Mouse (Mus musculus) liver, adult (tissue): Measurements from ENCODE around the gene Urod.

Experiments used
- GATA4 ChIP-seq: IDR thresholded peaks from 2 replicates; pipeline ENCODE4 v1.6.1; 2014; ENCODE audit warnings: mild to moderate bottlenecking, low read length; ENCODE audit not compliant: insufficient replicate concordance

The Urod gene

GRCm38 (mm10) chr4:116993672-116994621, at the start of gene Urod:
Urod (minus strand) TSS chr4:116994413.
- TF ChIP-seq GATA4 = no peak

DNA sequence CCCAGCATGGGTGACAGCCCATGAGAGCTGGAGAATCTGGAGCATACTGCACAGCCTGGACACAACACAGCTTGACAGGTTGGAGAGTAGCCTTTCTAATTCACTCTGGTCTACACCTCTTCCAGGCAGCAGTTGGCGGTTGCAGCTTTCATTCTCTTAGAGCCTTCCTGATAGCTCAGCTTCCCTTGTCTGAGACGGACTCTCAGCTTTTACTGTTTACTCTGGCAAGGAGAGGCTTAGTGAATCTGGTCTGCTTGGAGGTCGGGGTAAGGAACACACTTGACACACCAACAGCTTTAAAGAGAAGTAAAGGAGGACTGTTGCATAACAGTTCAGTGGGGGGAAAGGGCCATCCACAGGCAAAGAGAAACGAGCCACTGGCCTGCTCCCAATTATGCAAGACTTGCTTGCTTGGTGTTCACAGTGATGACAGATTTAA, 47.1 kb upstream of the Urod start:
- peak; percentile 45; the same call in 1 of the 2 replicates for TF ChIP-seq GATA4

GRCm38 (mm10) chr4:117040791-117041190, 46.6 kb upstream of the Urod start:
- no peak for TF ChIP-seq GATA4

DNA sequence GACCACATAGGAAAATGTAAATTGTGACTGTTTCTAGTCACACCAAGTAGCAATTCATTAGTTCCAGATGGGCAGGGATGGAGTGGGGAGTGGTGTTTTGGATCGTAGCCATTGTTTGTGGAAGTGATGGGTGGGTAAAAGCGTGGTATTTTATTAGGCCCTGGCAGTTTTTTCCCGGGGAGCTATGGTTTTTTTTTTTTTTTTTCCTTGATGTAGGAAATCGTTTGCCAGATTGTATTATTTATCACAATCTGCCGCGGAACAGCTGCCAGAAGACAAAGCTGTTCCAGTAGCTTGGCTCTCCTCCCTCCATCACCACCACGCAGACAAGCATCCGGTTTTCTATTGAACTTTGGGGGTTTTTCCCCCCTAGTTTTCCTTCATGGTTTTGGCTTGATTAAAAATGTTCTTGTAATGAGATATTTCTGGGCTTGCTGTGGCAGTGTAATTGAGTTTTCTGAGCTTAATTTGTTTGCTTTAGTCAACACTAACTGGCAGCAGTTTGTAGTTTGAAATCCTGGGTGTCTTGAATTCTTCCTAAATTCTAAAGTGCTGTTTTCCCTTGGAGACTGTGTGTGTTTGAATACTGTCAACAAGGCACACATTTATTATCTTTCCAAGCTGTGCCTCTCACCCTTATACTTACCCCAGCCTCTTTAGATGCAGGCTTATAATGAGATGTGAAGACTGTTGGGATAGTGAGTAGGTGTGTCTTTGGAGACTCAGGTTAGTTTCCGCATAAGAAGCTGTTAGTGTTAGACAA, 45.9 kb upstream of the Urod start:
- TF ChIP-seq GATA4 = peak; percentile 54; the same call in 1 of the 2 replicates

DNA sequence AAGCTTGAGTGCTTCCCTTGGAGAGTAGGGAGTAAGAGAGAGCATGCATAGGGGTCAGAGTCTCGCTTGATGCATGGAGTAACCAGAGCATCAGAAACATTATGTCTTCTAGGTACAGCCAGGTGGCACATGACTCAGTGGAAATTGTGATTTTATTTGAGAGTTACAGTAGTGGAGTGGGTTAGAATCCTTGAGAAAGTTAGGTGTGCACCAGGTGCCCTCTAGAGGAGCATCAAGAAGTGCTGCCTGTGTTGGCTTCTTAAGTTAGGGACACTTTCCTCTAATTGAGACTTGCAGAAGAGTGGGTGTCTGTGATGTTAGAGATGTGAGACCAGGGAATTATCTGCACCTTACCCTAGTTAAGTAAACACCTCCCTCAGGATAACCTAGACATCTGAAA, 36.9 kb upstream of the Urod start:
- no peak for TF ChIP-seq GATA4

GRCm38 (mm10) chr4:117023469-117023868, 29.3 kb upstream of the Urod start:
- no peak for TF ChIP-seq GATA4

- TF ChIP-seq GATA4 = peak; percentile 24; the same call in 1 of the 2 replicates
Measured at GRCm38 (mm10) chr4:117019206-117020134, 25.3 kb upstream of the Urod start, which contains the start of gene Eif2b3. Eif2b3 (plus strand) TSS chr4:117019402.

- no peak for TF ChIP-seq GATA4
Measured at GRCm38 (mm10) chr4:117018327-117018726, 24.1 kb upstream of the Urod start.

- TF ChIP-seq GATA4 = no peak
Measured at GRCm38 (mm10) chr4:117017738-117018137, 23.5 kb upstream of the Urod start.

- no peak for TF ChIP-seq GATA4
Measured at GRCm38 (mm10) chr4:117014901-117015415, 20.7 kb upstream of the Urod start.

- no peak for TF ChIP-seq GATA4
Measured at GRCm38 (mm10) chr4:117013596-117013995, 19.4 kb upstream of the Urod start.

DNA sequence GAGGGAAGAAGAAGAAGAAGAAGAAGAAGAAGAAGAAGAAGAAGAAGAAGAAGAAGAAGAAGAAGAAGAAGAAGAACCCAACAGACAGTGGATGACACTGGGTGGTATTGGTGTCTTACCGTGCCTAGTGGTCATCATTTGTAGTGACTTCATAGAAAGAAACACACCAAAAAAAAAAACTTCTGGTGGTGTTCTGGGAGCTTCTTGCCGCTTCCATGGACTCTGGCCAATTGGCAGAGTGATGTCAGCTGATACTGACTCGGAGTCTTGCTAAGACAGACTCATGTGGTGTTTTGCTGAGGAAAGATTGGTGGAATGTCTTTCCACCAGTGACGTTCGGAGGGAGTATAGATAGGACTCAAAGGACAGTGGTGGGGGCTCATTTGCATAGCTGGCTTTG, 16.0 kb upstream of the Urod start:
- no peak for TF ChIP-seq GATA4

DNA sequence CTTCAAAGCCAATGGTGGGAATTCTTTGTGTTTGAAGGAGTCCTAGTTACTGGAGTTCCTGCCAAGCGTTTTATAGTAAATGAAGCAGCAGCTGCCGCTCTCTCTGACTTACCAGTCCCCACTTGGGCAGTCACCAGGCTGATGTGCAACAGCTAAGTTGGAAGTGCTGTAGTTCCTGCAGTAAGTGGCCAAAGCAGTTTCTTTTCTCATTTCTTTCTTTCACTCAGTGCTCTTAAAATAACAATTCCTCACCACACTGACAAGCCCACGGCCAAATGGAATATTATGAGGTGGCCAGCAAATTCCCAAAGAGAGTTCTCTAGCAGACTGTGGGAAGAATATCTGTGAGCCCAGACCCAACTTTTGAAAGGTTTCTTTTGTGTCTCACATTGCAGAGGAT, 12.8 kb upstream of the Urod start:
- no peak for TF ChIP-seq GATA4

- TF ChIP-seq GATA4 = no peak
Measured at GRCm38 (mm10) chr4:117005611-117006400, 11.6 kb upstream of the Urod start.
